Mouse (Mus musculus) left cerebral cortex, adult 6 months (tissue): ENCODE measurements around the gene Taf9. TPM values are rescaled to one million over a fixed set of nuclear protein-coding genes. Genes with fewer than 3 reads are reported as not detected.

Experiments
- long read RNA-seq, 2 experiments: library from polyadenylated mRNA; unstranded; transcript quantifications; one replicate each; pipeline ENCODE4 v2.0.0; 2019 to 2020
- polyA plus RNA-seq: library from polyadenylated mRNA; unstranded; fragments of <200 nt; fragmentation: Nextera tagmentation; gene quantifications from 2 replicates; pipeline ENCODE4 v1.2.3, GENCODE M21; 2021

The Taf9 gene
- 30.1 and 30.3 TPM in 2 replicates for polyA plus RNA-seq
- long read RNA-seq, experiment 1, transcript Taf9-204 (3 exons, 794 nt) = major isoform, 42 of 60 reads
- long read RNA-seq, experiment 1, transcript Taf9-202 (3 exons, 778 nt) = minor isoform, 9 of 60 reads
- long read RNA-seq, experiment 1, transcript Taf9-203 (3 exons, 824 nt) = minor isoform, 9 of 60 reads
- long read RNA-seq, experiment 1, partial matches to known transcripts = 0 of 60 reads
- long read RNA-seq, experiment 1, other reads (novel, unspliced or antisense) = 0 of 60 reads
- long read RNA-seq, experiment 2, transcript Taf9-204 (3 exons, 794 nt) = major isoform, 19 of 25 reads
- long read RNA-seq, experiment 2, partial matches to known transcripts = 0 of 25 reads
- long read RNA-seq, experiment 2, other reads (novel, unspliced or antisense) = 0 of 25 reads

GRCm38 (mm10) chr13:100651439-100652186 is at the start of gene Taf9:
Taf9 (plus strand) TSS chr13:100651579.

GRCm38 (mm10) chr13:100616181-100617087 is 34.9 kb upstream of the Taf9 start, which contains the start of gene Marveld2:
Marveld2 (minus strand) TSS chr13:100616971.

GRCm38 (mm10) chr13:100650550-100651438 is 585 bp upstream of the Taf9 start, which contains the start of the genes Ak6 and Rad17:
Ak6 (plus strand) TSS chr13:100650979.
Rad17 (minus strand) TSS chr13:100651051.

GRCm38 (mm10) chr13:100669291-100670022 is 18.1 kb downstream of the Taf9 start, which contains the start of gene Ccdc125:
Ccdc125 (plus strand) TSS chr13:100669717.

Other genes with a start within 250 kb of the Taf9 start
- gene Naip1, start 198.7 kb upstream of the Taf9 start, polyA plus RNA-seq = not detected in 2 replicates
- gene Gtf2h2, start 159.0 kb upstream of the Taf9 start, polyA plus RNA-seq = 23.2 and 28.8 TPM in 2 replicates
- 4.1 and 4.5 TPM in 2 replicates for gene Ocln, start 98.9 kb upstream of the Taf9 start, polyA plus RNA-seq
- gene Marveld2, start 34.6 kb upstream of the Taf9 start, polyA plus RNA-seq = 0.28 and 0.75 TPM in 2 replicates
- gene Ak6, start 600 bp upstream of the Taf9 start, polyA plus RNA-seq = 166 and 217 TPM in 2 replicates
- gene Rad17, start 528 bp upstream of the Taf9 start, polyA plus RNA-seq = 6.0 and 7.5 TPM in 2 replicates
- 0.54 and 1.4 TPM in 2 replicates for gene Ccdc125, start 18.1 kb downstream of the Taf9 start, polyA plus RNA-seq
- 26.7 and 28.8 TPM in 2 replicates for gene Cdk7, start 79.4 kb downstream of the Taf9 start, polyA plus RNA-seq
- 222 and 261 TPM in 2 replicates for gene Mrps36, start 93.1 kb downstream of the Taf9 start, polyA plus RNA-seq
- gene Cenph, start 124.3 kb downstream of the Taf9 start, polyA plus RNA-seq = 0.75 and 1.1 TPM in 2 replicates
- 2.0 and 2.3 TPM in 2 replicates for gene Ccnb1, start 135.0 kb downstream of the Taf9 start, polyA plus RNA-seq
- gene Slc30a5, start 181.8 kb downstream of the Taf9 start, polyA plus RNA-seq = 21.1 TPM in 2 replicates